Mouse (Mus musculus) small intestine, adult 2 months (tissue): ENCODE data around the gene C130032M10Rik.

Experiments
- CTCF ChIP-seq: fragments of 200-500 bp; IDR thresholded peaks from 2 replicates; pipeline ENCODE4 v1.5.1; 2012; ENCODE audit warnings: low read depth, mild to moderate bottlenecking, control low read depth, inconsistent platforms, low read length, moderate library complexity, mixed read lengths; ENCODE audit not compliant: insufficient replicate concordance, insufficient read length; ENCODE audit errors: extremely low read depth
- POLR2A ChIP-seq: fragments of 200-500 bp; IDR thresholded peaks from 2 replicates; pipeline ENCODE4 v1.6.1; 2012; ENCODE audit warnings: low read depth, mild to moderate bottlenecking, control low read depth, inconsistent platforms, low read length, moderate library complexity

DNA sequence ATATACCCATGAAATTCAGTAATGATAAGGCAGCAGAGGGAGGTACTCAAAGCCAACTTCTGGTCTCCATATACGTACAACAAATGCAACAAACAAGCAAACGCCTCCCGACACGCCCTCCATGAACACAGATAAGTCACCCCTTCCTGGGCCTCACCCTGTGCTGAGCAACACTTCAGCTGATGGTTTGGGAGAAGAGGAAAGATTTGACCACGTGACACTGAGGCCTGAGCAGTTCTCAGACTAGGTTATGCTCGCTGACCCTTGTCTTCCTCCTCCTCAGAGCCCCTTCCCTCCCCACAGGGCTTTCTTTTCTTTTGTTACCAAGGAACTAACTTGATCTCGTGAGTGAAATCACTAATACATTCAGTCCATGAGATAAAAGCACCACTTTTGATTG, 48.6 kb upstream of the C130032M10Rik start:
- TF ChIP-seq CTCF (no peak), POLR2A (no peak)
